14 mouse cellular contexts compared by ENCODE assay signal in genomic region chr17:86254978-86255377, GRCm38 (mm10).
DNase-seq lines count a peak whose midpoint lies in the region; ATAC-seq and TF ChIP-seq lines count a peak whose summit lies in the region.
"Had no signal": no experiment of that assay in that cellular context is flagged by ENCODE, and none has a peak within 500 bp of the region (broad histone marks: within the 10 kb centered on the region; RNA-seq: fewer than 3 reads in every experiment).

No protein-coding gene starts in this region.

- peak; percentile 23; the same call in 1 of the 2 replicates for TF ChIP-seq CTCF in heart, postnatal 0 days (IDR thresholded peaks at IDR 0.05; ENCODE audit: low read depth)
- TF ChIP-seq CTCF in liver, embryonic 14.5 days (IDR thresholded peaks at IDR 0.05; ENCODE audit: low read depth) = peak; percentile 45
- peak; percentile 47 for TF ChIP-seq CTCF in E14TG2a.4 (conservative IDR thresholded peaks at IDR 0.05; ENCODE audit: low read length)
- TF ChIP-seq CTCF in bone marrow, adult 2 months (IDR thresholded peaks at IDR 0.05; ENCODE audit: control insufficient read depth, insufficient read depth, low read length) = peak; percentile 23; the same call in 1 of the 2 replicates

- WGBS in heart, postnatal 0 days = 97% methylated on average over 6 of the region's 6 CpGs
- 75% methylated on average over 6 of the region's 6 CpGs for WGBS in liver, embryonic 14.5 days (ENCODE audit: insufficient replicate concordance)
- 78% methylated on average over 6 of the region's 6 CpGs for WGBS in liver, embryonic 12.5 days (ENCODE audit: insufficient replicate concordance)
- 85% methylated on average over 6 of the region's 6 CpGs for WGBS in bone marrow, adult 2 months

- H3K9ac ChIP-seq in heart, postnatal 0 days (replicated peaks; ENCODE audit: low read depth, low read length) = no peak overlapping the region
- no peak overlapping the region for H3K9ac ChIP-seq in liver, embryonic 14.5 days (replicated peaks)
- H3K9ac ChIP-seq in liver, embryonic 12.5 days = no peak overlapping the region
- H3K9ac ChIP-seq: embryonic facial prominence, embryonic 13.5 days; hindbrain, embryonic 15.5 days; liver, embryonic 13.5 days had no signal

- no peak for ATAC-seq in heart, postnatal 0 days (ENCODE audit: insufficient read depth, low read depth)
- no peak for ATAC-seq in liver, embryonic 14.5 days (ENCODE audit: insufficient read depth)
- no peak for ATAC-seq in liver, embryonic 12.5 days

- H3K36me3 ChIP-seq in heart, postnatal 0 days (replicated peaks; ENCODE audit: control insufficient read depth, insufficient read depth, low read length) = no peaks in the 10 kb centered on the region
- H3K36me3 ChIP-seq in liver, embryonic 14.5 days (replicated peaks; ENCODE audit: control insufficient read depth, insufficient read depth, low read depth) = no peaks in the 10 kb centered on the region
- H3K36me3 ChIP-seq in liver, embryonic 12.5 days = no peaks in the 10 kb centered on the region
- no peaks in the 10 kb centered on the region for H3K36me3 ChIP-seq in E14TG2a.4 (ENCODE audit: insufficient read depth, low read length)
- H3K36me3 ChIP-seq: embryonic facial prominence, embryonic 13.5 days; G1E; hindbrain, embryonic 15.5 days; liver, embryonic 13.5 days had no signal

- 0 out of 2 replicates have a peak, but pooled peaks cover 7% of the 10 kb centered on the region for H3K4me1 ChIP-seq in heart, postnatal 0 days (ENCODE audit: control insufficient read depth, insufficient read depth)
- no peaks in the 10 kb centered on the region for H3K4me1 ChIP-seq in liver, embryonic 14.5 days (replicated peaks; ENCODE audit: control insufficient read depth in 2 of 2, insufficient read depth in 2 of 2, low read length in 1 of 2)
- no peaks in the 10 kb centered on the region for H3K4me1 ChIP-seq in liver, embryonic 12.5 days
- H3K4me1 ChIP-seq in E14TG2a.4 (replicated peaks; ENCODE audit: low read depth, low read length) = peaks cover 2% of the 10 kb centered on the region; the same call in 1 of the 2 replicates
- H3K4me1 ChIP-seq in bone marrow, adult 2 months (ENCODE audit: control insufficient read depth, insufficient read depth, low read length) = no peaks in the 10 kb centered on the region
- H3K4me1 ChIP-seq: liver, embryonic 13.5 days had no signal

- no peak overlapping the region for H3K4me2 ChIP-seq in heart, postnatal 0 days (ENCODE audit: low read depth, low read length)
- no peak overlapping the region for H3K4me2 ChIP-seq in liver, embryonic 14.5 days (ENCODE audit: low read depth)
- no peak overlapping the region for H3K4me2 ChIP-seq in liver, embryonic 12.5 days
- H3K4me2 ChIP-seq: embryonic facial prominence, embryonic 13.5 days; hindbrain, embryonic 15.5 days; liver, embryonic 13.5 days; midbrain, embryonic 11.5 days had no signal

- no peaks in the 10 kb centered on the region for H3K27me3 ChIP-seq in heart, postnatal 0 days (ENCODE audit: control insufficient read depth, insufficient read depth, low read length)
- H3K27me3 ChIP-seq in liver, embryonic 14.5 days (ENCODE audit: control insufficient read depth, insufficient read depth, low read length) = no peaks in the 10 kb centered on the region
- H3K27me3 ChIP-seq in liver, embryonic 12.5 days (replicated peaks) = no peaks in the 10 kb centered on the region
- no peaks in the 10 kb centered on the region for H3K27me3 ChIP-seq in E14TG2a.4 (ENCODE audit: insufficient read depth, low read length)
- H3K27me3 ChIP-seq: embryonic facial prominence, embryonic 13.5 days; hindbrain, embryonic 15.5 days; liver, embryonic 13.5 days had no signal

- H3K9me3 ChIP-seq in heart, postnatal 0 days (replicated peaks; ENCODE audit: control insufficient read depth, low read length) = no peaks in the 10 kb centered on the region
- no peaks in the 10 kb centered on the region for H3K9me3 ChIP-seq in liver, embryonic 14.5 days (ENCODE audit: control insufficient read depth, low read length)
- 0 out of 2 replicates have a peak, but pooled peaks cover 8% of the 10 kb centered on the region for H3K9me3 ChIP-seq in liver, embryonic 12.5 days (replicated peaks)
- H3K9me3 ChIP-seq in E14TG2a.4 (ENCODE audit: low read length) = peaks cover 6% of the 10 kb centered on the region
- H3K9me3 ChIP-seq: hindbrain, embryonic 15.5 days; liver, embryonic 13.5 days had no signal

- no peak overlapping the region for H3K27ac ChIP-seq in heart, postnatal 0 days (ENCODE audit: low read depth)
- no peak overlapping the region for H3K27ac ChIP-seq in liver, embryonic 14.5 days
- no peak overlapping the region for H3K27ac ChIP-seq in liver, embryonic 12.5 days
- no peak overlapping the region for H3K27ac ChIP-seq in bone marrow, adult 2 months (ENCODE audit: control insufficient read depth, insufficient read depth, low read depth, low read length, poor library complexity)
- H3K27ac ChIP-seq: liver, embryonic 13.5 days; macrophage had no signal

- intact Hi-C loops in heart, postnatal 14 days (cut with DNase I) = no loop called here

- TF ChIP-seq POLR2A in bone marrow, adult 2 months (IDR thresholded peaks at IDR 0.05; ENCODE audit: borderline replicate concordance, control insufficient read depth, low read depth, low read length) = no peak

- H3K4me3 ChIP-seq in heart, postnatal 0 days (ENCODE audit: low read depth, low read length) = no peak overlapping the region
- no peak overlapping the region for H3K4me3 ChIP-seq in liver, embryonic 14.5 days (ENCODE audit: insufficient read depth in 1 of 2, low read depth in 2 of 2, low read length in 2 of 2)
- no peak overlapping the region for H3K4me3 ChIP-seq in liver, embryonic 12.5 days
- H3K4me3 ChIP-seq in E14TG2a.4 (replicated peaks; ENCODE audit: low read length) = no peak overlapping the region
- no peak overlapping the region for H3K4me3 ChIP-seq in bone marrow, adult 2 months (replicated peaks; ENCODE audit: control insufficient read depth, low read depth, low read length)
- H3K4me3 ChIP-seq: embryonic facial prominence, embryonic 13.5 days; hindbrain, embryonic 15.5 days; liver, embryonic 13.5 days had no signal

- no peak for TF ChIP-seq EP300 in heart, postnatal 0 days (IDR thresholded peaks at IDR 0.05; ENCODE audit: low read depth)
- no peak for TF ChIP-seq EP300 in liver, embryonic 14.5 days (IDR thresholded peaks at IDR 0.05; ENCODE audit: low read depth)

- DNase-seq in heart, postnatal 0 days (ENCODE audit: low spot score) = no peak
- no peak for DNase-seq in heart, postnatal 14 days
- DNase-seq in liver, embryonic 14.5 days (ENCODE audit: low read depth in 3 of 3, low spot score in 3 of 3) = no peak
- no peak for DNase-seq in right cerebral cortex, postnatal 25 days
- DNase-seq: kidney, postnatal 4 days; liver, embryonic 13.5 days had no signal
